29 mouse cellular contexts compared by ENCODE assay signal in genomic region chr6:31193202-31193601, GRCm38 (mm10).
DNase-seq lines count a peak whose midpoint lies in the region; ATAC-seq and TF ChIP-seq lines count a peak whose summit lies in the region.
"Had no signal": no experiment of that assay in that cellular context is flagged by ENCODE, and none has a peak within 500 bp of the region (broad histone marks: within the 10 kb centered on the region; RNA-seq: fewer than 3 reads in every experiment).

No protein-coding gene starts in this region.

- 0 out of 2 replicates have a peak overlapping the region, but pooled peaks have one; percentile 7 for H3K9ac ChIP-seq in heart, adult 2 months (ENCODE audit: low read depth, low read length)
- H3K9ac ChIP-seq in heart, embryonic 14.5 days (ENCODE audit: low read length): no peak overlapping the region
- peak overlapping the region; percentile 25; the same call in 1 of the 2 replicates for H3K9ac ChIP-seq in liver, adult 2 months (ENCODE audit: low read depth, low read length)
- H3K9ac ChIP-seq in liver, embryonic 12.5 days: no peak overlapping the region
- no peak overlapping the region for H3K9ac ChIP-seq in kidney, embryonic 15.5 days
- H3K9ac ChIP-seq: embryonic facial prominence, embryonic 12.5 days; forebrain, embryonic 15.5 days; limb, embryonic 12.5 days; liver, postnatal 0 days; midbrain, embryonic 12.5 days; neural tube, embryonic 13.5 days; stomach, embryonic 15.5 days had no signal

- no peak for TF ChIP-seq CTCF in heart, adult 2 months (IDR thresholded peaks at IDR 0.05)
- no peak for TF ChIP-seq CTCF in liver, adult 2 months (IDR thresholded peaks at IDR 0.05; ENCODE audit: low read depth, low read length)

- 66% methylated on average over 5 of the region's 5 CpGs for WGBS in heart, adult 2 months
- WGBS in heart, embryonic 14.5 days: 42% methylated on average over 5 of the region's 5 CpGs
- 79% methylated on average over 5 of the region's 5 CpGs for WGBS in liver, adult 2 months
- 71% methylated on average over 5 of the region's 5 CpGs for whole genome bisulfite sequencing in liver, embryonic 12.5 days (ENCODE audit: insufficient replicate concordance)
- 82% methylated on average over 5 of the region's 5 CpGs for WGBS in kidney, embryonic 15.5 days

- H3K9me3 ChIP-seq in heart, embryonic 14.5 days (ENCODE audit: control insufficient read depth, low read length): no peaks in the 10 kb centered on the region
- H3K9me3 ChIP-seq in liver, embryonic 12.5 days (replicated peaks): no peaks in the 10 kb centered on the region
- H3K9me3 ChIP-seq in kidney, embryonic 15.5 days (replicated peaks): no peaks in the 10 kb centered on the region
- H3K9me3 ChIP-seq: embryonic facial prominence, embryonic 12.5 days; forebrain, embryonic 10.5 days; forebrain, embryonic 15.5 days; limb, embryonic 12.5 days; midbrain, embryonic 12.5 days; neural tube, embryonic 13.5 days; stomach, embryonic 15.5 days had no signal

- peaks cover 34% of the 10 kb centered on the region for H3K36me3 ChIP-seq in heart, adult 2 months (ENCODE audit: control insufficient read depth, insufficient read depth, low read length)
- H3K36me3 ChIP-seq in heart, embryonic 14.5 days (ENCODE audit: control insufficient read depth, insufficient read depth, low read length): no peaks in the 10 kb centered on the region
- peaks cover 10% of the 10 kb centered on the region; the same call in 1 of the 2 replicates for H3K36me3 ChIP-seq in liver, adult 2 months (ENCODE audit: control insufficient read depth, insufficient read depth, low read length)
- H3K36me3 ChIP-seq in liver, embryonic 12.5 days: no peaks in the 10 kb centered on the region
- H3K36me3 ChIP-seq in splenic B cell, adult 2 months (ENCODE audit: control insufficient read depth, insufficient read depth, low read length, poor library complexity, severe bottlenecking): no peaks in the 10 kb centered on the region
- no peaks in the 10 kb centered on the region for H3K36me3 ChIP-seq in kidney, embryonic 15.5 days
- H3K36me3 ChIP-seq: embryonic facial prominence, embryonic 12.5 days; forebrain, embryonic 10.5 days; forebrain, embryonic 15.5 days; limb, embryonic 12.5 days; midbrain, embryonic 12.5 days; neural tube, embryonic 13.5 days; stomach, embryonic 15.5 days had no signal

- no peak for DNase-seq in heart, adult 2 months
- DNase-seq in heart, postnatal 25 days (ENCODE audit: low spot score): no peak
- no peak for DNase-seq in heart, adult 18-20 months
- no peak for DNase-seq in liver, adult 2 months (ENCODE audit: extremely low read depth, low read depth, low spot score)
- DNase-seq in splenic B cell, adult 2 months (ENCODE audit: low read depth, low spot score): peak; percentile 13
- DNase-seq: adrenal gland, postnatal 10 days; cerebellum, adult 11-12 months; cerebellum, adult 9-11 months; embryo, embryonic 11 days; gastrocnemius, postnatal 14 days; kidney, adult 18-20 months; kidney, postnatal 4 days; liver, postnatal 0 days; lung, postnatal 36 days; thymus, adult 18-20 months; thymus, postnatal 25 days had no signal

- peaks cover 32% of the 10 kb centered on the region for H3K4me1 ChIP-seq in heart, adult 2 months (ENCODE audit: control insufficient read depth, insufficient read depth, low read length)
- peaks cover 12 to 18% of the 10 kb centered on the region in 2 experiments; a peak in 2 of 4 replicates for H3K4me1 ChIP-seq in heart, embryonic 14.5 days (ENCODE audit: control insufficient read depth in 2 of 2, insufficient read depth in 2 of 2, low read length in 2 of 2)
- H3K4me1 ChIP-seq in liver, adult 2 months (ENCODE audit: control insufficient read depth, insufficient read depth, low read length): peaks cover 48% of the 10 kb centered on the region
- H3K4me1 ChIP-seq in liver, embryonic 12.5 days: no peaks in the 10 kb centered on the region
- H3K4me1 ChIP-seq in kidney, embryonic 15.5 days: 0 out of 2 replicates have a peak, but pooled peaks cover 2% of the 10 kb centered on the region
- H3K4me1 ChIP-seq: embryonic facial prominence, embryonic 12.5 days; forebrain, embryonic 15.5 days; limb, embryonic 12.5 days; midbrain, embryonic 12.5 days; neural tube, embryonic 13.5 days; stomach, embryonic 15.5 days had no signal

- ATAC-seq in heart, embryonic 14.5 days (ENCODE audit: insufficient number of reproducible peaks, insufficient read depth, low FRiP score, low read depth): no peak
- no peak for ATAC-seq in liver, embryonic 12.5 days
- no peak for ATAC-seq in kidney, embryonic 15.5 days (replicated peaks; ENCODE audit: low FRiP score)
- ATAC-seq: forebrain, embryonic 15.5 days; hindbrain, embryonic 16.5 days; liver, postnatal 0 days; Patski had no signal

- H3K4me2 ChIP-seq in heart, embryonic 14.5 days (ENCODE audit: low read length): 0 out of 2 replicates have a peak overlapping the region, but pooled peaks have one; percentile 43
- H3K4me2 ChIP-seq in liver, embryonic 12.5 days: no peak overlapping the region
- no peak overlapping the region for H3K4me2 ChIP-seq in kidney, embryonic 15.5 days
- H3K4me2 ChIP-seq: embryonic facial prominence, embryonic 12.5 days; forebrain, embryonic 15.5 days; limb, embryonic 12.5 days; liver, embryonic 11.5 days; midbrain, embryonic 12.5 days; neural tube, embryonic 13.5 days; stomach, embryonic 15.5 days had no signal

- intact Hi-C loops in heart, adult 2 months (cut with DNase I): loop anchor here (5.0 kb wide), 2 partner anchors 199 to 259 kb away; no protein-coding TSS in a partner anchor
- intact Hi-C loops in heart, postnatal 25 days (cut with DNase I): no loop called here

- H3K4me3 ChIP-seq in heart, adult 2 months: no peak overlapping the region
- H3K4me3 ChIP-seq in heart, embryonic 14.5 days (ENCODE audit: control insufficient read depth in 1 of 2, insufficient read depth in 1 of 2, low read depth in 1 of 2, low read length in 2 of 2): no peak overlapping the region
- H3K4me3 ChIP-seq in liver, adult 2 months (ENCODE audit: insufficient read depth, low read depth, low read length): no peak overlapping the region
- no peak overlapping the region for H3K4me3 ChIP-seq in liver, embryonic 12.5 days
- H3K4me3 ChIP-seq in kidney, embryonic 15.5 days (replicated peaks): no peak overlapping the region
- H3K4me3 ChIP-seq: embryonic facial prominence, embryonic 12.5 days; forebrain, embryonic 10.5 days; forebrain, embryonic 15.5 days; limb, embryonic 12.5 days; midbrain, embryonic 12.5 days; neural tube, embryonic 13.5 days; stomach, embryonic 15.5 days had no signal

- no peaks in the 10 kb centered on the region for H3K27me3 ChIP-seq in heart, adult 2 months (ENCODE audit: control insufficient read depth, insufficient read depth, low read length)
- H3K27me3 ChIP-seq in heart, embryonic 14.5 days (ENCODE audit: control insufficient read depth, insufficient read depth, low read length): no peaks in the 10 kb centered on the region
- H3K27me3 ChIP-seq in liver, adult 2 months (ENCODE audit: control insufficient read depth, insufficient read depth, low read length): no peaks in the 10 kb centered on the region
- H3K27me3 ChIP-seq in liver, embryonic 12.5 days (replicated peaks): peaks cover 13% of the 10 kb centered on the region; the same call in 1 of the 2 replicates
- H3K27me3 ChIP-seq in splenic B cell, adult 2 months (ENCODE audit: control insufficient read depth, insufficient read depth, low read length, poor library complexity, severe bottlenecking): no peaks in the 10 kb centered on the region
- no peaks in the 10 kb centered on the region for H3K27me3 ChIP-seq in kidney, embryonic 15.5 days
- H3K27me3 ChIP-seq: embryonic facial prominence, embryonic 12.5 days; forebrain, embryonic 15.5 days; limb, embryonic 12.5 days; neural tube, embryonic 13.5 days; Patski; stomach, embryonic 15.5 days had no signal

- TF ChIP-seq EP300 in heart, adult 2 months (IDR thresholded peaks at IDR 0.05; ENCODE audit: insufficient read depth, low read depth, low read length): no peak

- H3K79me2 ChIP-seq in heart, adult 2 months (replicated peaks; ENCODE audit: control insufficient read depth, insufficient read depth, low read length): peaks cover 12% of the 10 kb centered on the region
- H3K79me2 ChIP-seq in liver, adult 2 months (ENCODE audit: control insufficient read depth, insufficient read depth, low read length): peaks cover 45% of the 10 kb centered on the region

- H3K27ac ChIP-seq in heart, adult 2 months: peak overlapping the region; percentile 6
- H3K27ac ChIP-seq in heart, embryonic 14.5 days (replicated peaks in 1 of 2; ENCODE audit: control insufficient read depth in 1 of 2, insufficient read depth in 1 of 2, low read depth in 2 of 2, low read length in 2 of 2): 0 out of 4 replicates have a peak overlapping the region, but pooled peaks of 1 of the 2 experiments have one; percentile 19
- H3K27ac ChIP-seq in liver, adult 2 months (replicated peaks; ENCODE audit: insufficient read depth, low read depth, low read length): peak overlapping the region; percentile 83
- H3K27ac ChIP-seq in liver, embryonic 12.5 days: no peak overlapping the region
- H3K27ac ChIP-seq in kidney, embryonic 15.5 days: no peak overlapping the region
- H3K27ac ChIP-seq: embryonic facial prominence, embryonic 12.5 days; forebrain, embryonic 10.5 days; forebrain, embryonic 15.5 days; limb, embryonic 12.5 days; midbrain, embryonic 12.5 days; neural tube, embryonic 13.5 days; stomach, embryonic 15.5 days had no signal

- TF ChIP-seq POLR2A in heart, adult 2 months (IDR thresholded peaks at IDR 0.05; ENCODE audit: insufficient read depth, low read depth, low read length): no peak
- TF ChIP-seq POLR2A in liver, adult 2 months (IDR thresholded peaks at IDR 0.05; ENCODE audit: extremely low read depth, insufficient read depth, low read length): no peak

Comparison
In these comparisons a context has a peak if more than half of its experiments do, and no peak if none do; other contexts are left out.
1. H3K27ac ChIP-seq: peak in heart, adult 2 months (single experiment) and liver, adult 2 months (single experiment); none in liver, embryonic 12.5 days (single experiment) and kidney, embryonic 15.5 days (single experiment).
2. H3K9ac ChIP-seq: peak in heart, adult 2 months (single experiment) and liver, adult 2 months (single experiment); none in heart, embryonic 14.5 days (single experiment), liver, embryonic 12.5 days (single experiment) and kidney, embryonic 15.5 days (single experiment).